Mouse (Mus musculus) midbrain, embryonic 16.5 days (tissue): ENCODE data around the gene Echdc3. TPM values are rescaled to one million over a fixed set of nuclear protein-coding genes. Genes with fewer than 3 reads are reported as not detected.

Experiments used
- ATAC-seq: fragments of 200-750 bp; cut with Nextera tagmentation; 2 replicates; pipeline ENCODE4 v1.8.0; 2017; ENCODE audit warnings: moderate TSS enrichment
- H3K27ac ChIP-seq: fragments of 300-500 bp; sonication (generic); 2 replicates; pipeline ENCODE4 v1.5.1; 2014; ENCODE audit warnings: mild to moderate bottlenecking, low read length, mixed read lengths
- H3K27me3 ChIP-seq: fragments of 300-500 bp; sonication (generic); 2 replicates; pipeline ENCODE4 v1.6.1; 2014; ENCODE audit warnings: low read depth, low read length, mixed read lengths; ENCODE audit not compliant: control insufficient read depth, insufficient read depth
- H3K36me3 ChIP-seq: fragments of 300-500 bp; sonication (generic); 2 replicates; pipeline ENCODE4 v1.6.1; 2014; ENCODE audit warnings: mild to moderate bottlenecking, low read length, moderate library complexity, mixed read lengths; ENCODE audit not compliant: control insufficient read depth, insufficient read depth
- H3K4me1 ChIP-seq: fragments of 300-500 bp; sonication (generic); 2 replicates; pipeline ENCODE4 v1.6.1; 2014; ENCODE audit warnings: mild to moderate bottlenecking, low read length, mixed read lengths; ENCODE audit not compliant: control insufficient read depth, insufficient read depth
- H3K4me2 ChIP-seq: fragments of 300-500 bp; sonication (generic); 2 replicates; pipeline ENCODE4 v1.6.1; 2014; ENCODE audit warnings: mild to moderate bottlenecking, low read length, mixed read lengths
- H3K4me3 ChIP-seq: fragments of 300-500 bp; sonication (generic); 2 replicates; pipeline ENCODE4 v1.5.1; 2014; ENCODE audit warnings: low read depth, mild to moderate bottlenecking, low read length, moderate library complexity, mixed read lengths
- H3K9ac ChIP-seq: fragments of 300-500 bp; sonication (generic); 2 replicates; pipeline ENCODE4 v1.6.1; 2014; ENCODE audit warnings: low read depth, low read length, mixed read lengths
- H3K9me3 ChIP-seq: fragments of 300-500 bp; sonication (generic); replicated peaks from 2 replicates; pipeline ENCODE4 v1.6.1; 2014; ENCODE audit warnings: mild to moderate bottlenecking, low read length, mixed read lengths; ENCODE audit not compliant: control insufficient read depth, poor library complexity, severe bottlenecking
- WGBS: fragments of 180-500 bp; shearing (Covaris S2); extraction: QIAGEN DNeasy Blood & Tissue Kit; methylation state at CpG from one replicate; pipeline ENCODE4 v1.1.7; 2014; 5-methylcytosine and 5-hydroxymethylcytosine counted together
- polyA plus RNA-seq: library from polyadenylated mRNA; unstranded; fragments of >200 nt; fragmentation: Nextera tagmentation; extraction: Ambion mirVana; gene quantifications from 2 replicates; pipeline ENCODE4 v1.2.1, GENCODE M21; 2015

Echdc3 gene
- polyA plus RNA-seq, result 1.1 and 1.5 TPM in 2 replicates

DNA sequence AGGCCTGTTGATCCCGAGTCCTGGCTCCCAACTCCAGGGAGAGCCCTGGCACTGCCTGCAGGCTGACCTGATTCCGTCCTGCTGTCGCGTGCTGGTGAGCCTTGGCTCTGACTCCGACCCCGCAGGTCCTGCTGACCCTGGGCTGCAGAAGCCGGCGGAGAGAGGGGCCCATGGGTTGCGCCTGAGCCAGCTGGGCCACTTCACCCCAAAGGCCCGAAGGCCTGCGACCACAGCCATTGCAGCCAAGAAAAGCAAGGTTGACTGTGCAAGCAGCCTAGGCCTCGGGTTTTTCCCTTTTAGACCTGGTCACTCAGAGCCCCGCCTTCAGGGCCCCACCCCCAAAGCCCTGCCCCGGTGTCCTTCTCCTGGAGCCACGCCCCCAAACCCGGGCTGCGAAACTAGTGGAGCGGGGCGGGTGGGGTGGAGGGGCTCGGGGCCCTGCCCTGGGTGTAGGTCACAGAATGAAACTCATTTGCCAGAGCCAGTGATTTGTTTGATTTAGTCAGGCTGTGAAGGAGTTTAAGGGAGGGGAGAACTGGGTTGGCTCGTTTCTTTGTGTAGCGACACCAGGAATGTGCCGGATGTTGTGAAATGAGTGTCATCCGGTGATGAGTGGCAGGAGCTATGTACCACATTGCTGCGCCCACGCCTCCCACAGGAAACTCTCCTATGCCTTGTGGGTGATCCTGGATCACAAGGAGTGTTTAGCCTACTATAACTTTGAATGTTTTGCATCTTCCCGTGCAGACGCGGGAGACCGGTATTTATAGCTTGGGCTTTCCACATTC, at the start of gene Echdc3:
Echdc3 (minus strand) TSS at position 310 of the 788 bp plus-strand sequence.
- Histone ChIP-seq H3K27me3 (no peaks in the 10 kb centered on the region), H3K9me3 (no peaks in the 10 kb centered on the region), H3K4me3 (peak within 1 kb of the TSS; percentile 37), H3K4me1 (peaks cover 11% of the 10 kb centered on the region), H3K9ac (peak within 1 kb of the TSS; percentile 65), H3K36me3 (no peaks in the 10 kb centered on the region), H3K27ac (peak within 1 kb of the TSS; percentile 53), H3K4me2 (peak within 1 kb of the TSS; percentile 63)
- 3% methylated on average over 28 of the region's 30 CpGs for WGBS
- ATAC-seq, result peak; percentile 80

DNA sequence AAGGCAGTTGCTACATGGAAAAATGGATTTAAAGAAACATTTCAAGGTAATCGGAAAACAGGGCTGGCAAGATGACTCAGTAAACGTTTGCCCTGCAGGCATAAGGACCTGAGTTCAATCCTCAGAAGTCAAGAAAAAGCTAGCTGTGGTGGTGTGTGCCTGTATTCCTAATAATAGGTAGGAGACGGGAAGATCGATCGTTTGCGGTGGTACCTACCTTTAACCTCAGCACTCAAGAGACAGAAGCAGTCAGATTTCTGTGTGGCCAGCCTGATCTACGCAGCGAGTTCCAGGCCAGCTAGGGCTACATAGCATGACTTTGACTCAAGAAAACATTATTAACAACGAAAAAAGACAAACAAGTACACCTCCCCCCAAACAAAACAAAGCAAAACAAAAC, 48.9 kb upstream of the Echdc3 start:
- WGBS, result 27% methylated on average over 9 of the region's 9 CpGs
- no peak for ATAC-seq
- Histone ChIP-seq H3K4me2 (no peak overlapping the region), H3K9me3 (no peaks in the 10 kb centered on the region), H3K27me3 (0 out of 2 replicates have a peak, but pooled peaks cover 2% of the 10 kb centered on the region), H3K27ac (peak overlapping the region; percentile 44), H3K4me1 (peaks cover 8% of the 10 kb centered on the region), H3K36me3 (no peaks in the 10 kb centered on the region), H3K9ac (no peak overlapping the region), H3K4me3 (no peak overlapping the region)

DNA sequence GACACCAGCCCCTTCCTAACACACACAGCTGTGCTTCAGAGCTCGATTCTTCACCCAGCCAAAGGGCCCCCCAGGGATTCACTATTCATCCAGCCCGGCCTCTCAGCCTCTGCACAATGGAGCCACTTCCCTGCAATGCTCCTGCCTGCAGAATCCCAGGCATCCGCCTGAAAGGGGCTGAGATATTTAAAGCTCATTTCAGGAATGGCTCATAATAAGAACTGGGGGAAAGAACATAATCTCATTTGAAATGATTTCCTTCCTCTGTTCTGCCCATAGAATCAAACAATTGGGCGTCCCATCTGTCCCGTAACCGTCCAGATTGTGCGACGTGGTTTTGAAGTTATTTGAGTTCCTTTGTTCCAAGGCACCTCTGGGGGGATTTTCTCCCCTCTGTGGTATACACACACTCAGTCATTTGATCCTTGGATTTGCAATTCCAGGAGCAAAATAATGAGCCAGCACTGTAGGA, 48.4 kb upstream of the Echdc3 start:
- Histone ChIP-seq H3K36me3 (no peaks in the 10 kb centered on the region), H3K4me2 (no peak overlapping the region)
- peak; percentile 89 for ATAC-seq

DNA sequence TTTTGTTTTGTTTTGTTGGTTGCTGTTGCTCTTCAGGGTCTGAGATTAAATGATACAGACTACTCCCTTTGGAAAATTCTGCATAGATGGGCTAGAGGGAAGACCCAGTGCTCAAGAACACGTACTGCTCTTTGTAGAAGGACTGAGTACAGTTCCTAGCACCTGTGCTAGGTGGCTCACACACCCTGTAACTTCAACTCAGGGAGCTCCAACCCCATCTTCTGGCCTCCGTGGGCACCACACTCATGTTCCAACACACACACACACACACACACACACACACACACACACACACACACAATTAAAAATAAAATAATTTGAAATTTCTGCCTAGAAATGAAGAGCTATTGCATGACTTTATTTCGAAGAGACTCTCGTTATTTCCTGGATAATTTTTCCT, 47.8 kb upstream of the Echdc3 start:
- Histone ChIP-seq H3K4me2 (no peak overlapping the region), H3K4me1 (peaks cover 8% of the 10 kb centered on the region), H3K9ac (no peak overlapping the region), H3K36me3 (no peaks in the 10 kb centered on the region), H3K27ac (peak overlapping the region; percentile 44), H3K4me3 (no peak overlapping the region), H3K9me3 (no peaks in the 10 kb centered on the region), H3K27me3 (0 out of 2 replicates have a peak, but pooled peaks cover 2% of the 10 kb centered on the region)
- ATAC-seq, result no peak
- WGBS, result 35% methylated on average over 4 of the region's 4 CpGs

More for the DNA sequence above, 48.4 kb upstream of the Echdc3 start:
- 0 out of 2 replicates have a peak, but pooled peaks cover 2% of the 10 kb centered on the region for H3K27me3 ChIP-seq
- WGBS, result 2% methylated on average over 8 of the region's 8 CpGs
- H3K4me3 ChIP-seq, result no peak overlapping the region
- H3K27ac ChIP-seq, result peak overlapping the region; percentile 44
- peaks cover 8% of the 10 kb centered on the region for H3K4me1 ChIP-seq
- H3K9ac ChIP-seq, result no peak overlapping the region
- no peaks in the 10 kb centered on the region for H3K9me3 ChIP-seq

DNA sequence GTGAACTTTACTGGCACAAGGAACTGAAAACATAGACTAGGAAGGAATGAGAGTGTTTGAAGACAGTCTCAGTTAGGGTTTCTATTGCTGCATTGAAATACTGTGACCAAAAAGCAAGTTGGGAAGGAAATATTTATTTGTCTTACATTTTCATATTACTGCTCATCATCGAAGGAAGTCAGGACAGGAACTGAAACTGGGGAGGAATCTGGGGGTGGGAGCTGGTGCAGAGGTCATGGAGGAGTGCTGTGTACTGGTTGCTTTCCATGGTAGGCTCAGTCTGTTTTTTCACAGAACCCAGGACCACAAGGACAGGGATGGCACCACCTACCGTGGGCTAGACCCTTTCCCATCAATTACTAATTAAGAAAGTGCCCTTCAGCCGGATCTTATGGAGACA, 46.3 kb upstream of the Echdc3 start:
- H3K27me3 ChIP-seq, result 0 out of 2 replicates have a peak, but pooled peaks cover 2% of the 10 kb centered on the region
- no peak for ATAC-seq

DNA sequence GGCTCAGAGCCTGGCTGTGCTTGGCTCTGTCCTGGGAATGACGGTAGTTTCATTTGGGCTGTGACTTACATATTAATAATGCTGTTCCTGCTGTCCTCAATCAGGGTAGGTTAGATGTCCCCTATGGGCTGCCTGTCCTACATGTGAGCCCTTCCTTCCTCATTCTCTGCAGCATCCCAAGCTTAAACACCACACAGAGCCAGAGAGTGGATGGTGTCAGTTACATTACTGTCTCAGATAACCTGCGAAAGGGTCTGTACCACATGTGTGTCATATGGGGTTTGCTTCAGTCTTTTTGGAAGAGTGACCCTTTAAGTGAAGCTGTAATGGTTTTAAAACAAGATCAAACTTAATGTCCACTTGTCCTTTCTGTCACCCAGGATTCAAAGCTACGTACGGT, 45.2 kb upstream of the Echdc3 start:
- H3K4me2 ChIP-seq, result no peak overlapping the region
- WGBS, result 86% methylated on average over 4 of the region's 4 CpGs
- H3K36me3 ChIP-seq, result no peaks in the 10 kb centered on the region
- 0 out of 2 replicates have a peak, but pooled peaks cover 2% of the 10 kb centered on the region for H3K27me3 ChIP-seq
- no peak overlapping the region for H3K27ac ChIP-seq
- no peaks in the 10 kb centered on the region for H3K9me3 ChIP-seq
- no peak overlapping the region for H3K4me3 ChIP-seq
- H3K9ac ChIP-seq, result no peak overlapping the region
- H3K4me1 ChIP-seq, result peaks cover 8% of the 10 kb centered on the region
- ATAC-seq, result no peak

More for the DNA sequence above, 46.3 kb upstream of the Echdc3 start:
- Histone ChIP-seq H3K9me3 (no peaks in the 10 kb centered on the region), H3K4me3 (no peak overlapping the region), H3K36me3 (no peaks in the 10 kb centered on the region), H3K9ac (no peak overlapping the region), H3K4me2 (no peak overlapping the region), H3K27ac (no peak overlapping the region), H3K4me1 (peaks cover 8% of the 10 kb centered on the region)
- WGBS, result 97% methylated on average over 3 of the region's 3 CpGs

DNA sequence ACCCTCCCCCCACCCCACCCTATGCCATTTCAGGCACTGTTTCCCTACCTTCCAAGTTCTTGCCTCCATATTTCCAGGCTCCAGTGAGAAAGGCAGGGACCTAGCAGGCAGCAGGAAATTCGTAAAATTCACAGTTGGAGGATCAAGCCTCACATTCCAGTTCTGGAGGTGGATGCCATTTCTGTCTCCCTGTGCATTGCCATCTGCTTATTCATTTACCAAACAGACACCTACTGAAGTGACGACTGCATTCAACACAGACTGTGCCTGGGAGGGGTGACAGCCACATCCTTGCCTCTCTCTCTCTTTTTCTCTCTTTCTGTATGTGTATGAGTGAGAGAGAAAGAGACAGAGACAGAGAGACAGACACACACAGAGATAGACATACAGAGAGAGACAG, 44.3 kb upstream of the Echdc3 start:
- Histone ChIP-seq H3K27ac (no peak overlapping the region), H3K9me3 (no peaks in the 10 kb centered on the region), H3K9ac (no peak overlapping the region), H3K4me3 (no peak overlapping the region), H3K4me1 (peaks cover 8% of the 10 kb centered on the region), H3K36me3 (no peaks in the 10 kb centered on the region), H3K27me3 (0 out of 2 replicates have a peak, but pooled peaks cover 2% of the 10 kb centered on the region), H3K4me2 (no peak overlapping the region)
- 70% methylated on average over 2 of the region's 2 CpGs for WGBS
- ATAC-seq, result no peak

DNA sequence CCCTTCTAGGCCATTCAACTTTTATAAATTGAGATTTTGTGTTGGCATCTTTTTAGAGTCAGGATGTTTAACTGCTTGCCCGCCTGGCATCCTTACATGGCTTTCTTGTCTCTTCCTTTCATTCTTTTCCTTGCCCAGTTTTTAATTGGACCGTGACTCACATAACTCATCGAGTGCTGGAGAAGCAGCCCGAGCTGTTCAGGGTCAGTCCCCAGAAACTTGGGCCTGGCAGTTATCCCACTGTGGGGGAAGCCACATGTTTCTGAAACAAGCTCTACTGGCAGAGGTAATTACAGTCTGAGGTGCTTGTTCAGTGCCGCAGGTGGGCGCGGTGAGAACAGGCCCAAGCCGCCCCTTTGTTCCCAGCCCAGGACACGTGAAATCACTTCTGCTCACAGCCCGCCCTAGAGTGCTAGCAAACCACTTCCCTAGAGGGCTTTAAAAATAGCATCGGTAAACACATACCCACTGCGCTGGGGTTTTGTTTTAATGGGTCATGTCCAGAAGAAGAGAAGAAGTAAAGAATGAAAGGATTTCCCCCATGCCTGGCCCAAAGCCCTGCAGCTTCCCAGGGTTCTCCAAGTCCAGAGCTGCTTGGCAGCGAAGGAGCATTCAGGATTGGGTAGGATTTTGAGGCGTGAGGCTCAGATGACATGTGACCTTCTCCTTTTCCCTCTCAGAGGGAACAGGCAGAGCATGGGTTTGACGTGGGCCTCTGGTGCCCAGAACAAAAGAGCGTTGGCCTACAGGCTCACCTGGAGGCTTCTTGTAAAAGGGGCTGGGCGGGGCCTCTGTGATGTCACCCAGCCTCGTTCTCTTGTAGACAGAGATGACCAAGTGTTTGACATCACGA, 43.4 kb upstream of the Echdc3 start:
- H3K27me3 ChIP-seq, result 0 out of 2 replicates have a peak, but pooled peaks cover 2% of the 10 kb centered on the region
- no peaks in the 10 kb centered on the region for H3K36me3 ChIP-seq
- no peak overlapping the region for H3K4me3 ChIP-seq
- no peak overlapping the region for H3K9ac ChIP-seq
- no peak overlapping the region for H3K4me2 ChIP-seq
- 71% methylated on average over 19 of the region's 19 CpGs for WGBS
- no peak overlapping the region for H3K27ac ChIP-seq
- H3K4me1 ChIP-seq, result peaks cover 3% of the 10 kb centered on the region
- ATAC-seq, result peak; percentile 56
- H3K9me3 ChIP-seq, result no peaks in the 10 kb centered on the region
